22 mouse cellular contexts compared by ENCODE assay signal in the genomic region with DNA sequence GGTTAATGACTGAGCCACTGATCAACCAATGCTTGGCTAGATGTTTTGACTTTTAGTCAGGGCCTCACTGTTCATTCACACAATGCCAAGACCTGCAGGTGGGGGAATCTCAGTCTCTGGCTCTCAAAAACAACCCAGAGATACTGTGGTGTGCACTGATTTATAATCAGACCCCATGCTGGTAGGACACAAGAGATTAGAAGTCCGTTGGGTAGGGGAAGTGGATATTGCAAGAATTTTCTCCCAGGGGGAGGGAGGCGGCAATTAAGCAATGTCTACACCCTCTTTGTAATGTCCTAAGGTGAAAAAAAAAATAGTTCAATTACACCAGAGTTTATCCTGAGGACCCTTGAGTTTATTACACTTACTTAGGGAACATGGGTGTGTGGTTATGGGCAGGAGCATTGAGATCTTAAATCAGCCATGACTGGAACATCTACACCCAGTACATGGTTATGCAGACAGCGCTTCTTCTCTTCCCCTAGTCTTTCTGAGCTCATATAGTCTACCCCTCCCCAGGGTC.
DNase-seq lines count a peak whose midpoint lies in the region; ATAC-seq and TF ChIP-seq lines count a peak whose summit lies in the region.
"Had no signal": no experiment of that assay in that cellular context is flagged by ENCODE, and none has a peak within 500 bp of the region (broad histone marks: within the 10 kb centered on the region; RNA-seq: fewer than 3 reads in every experiment).

No protein-coding gene starts in this region.

- peak in 1 of 2 experiments; percentile 16; a peak in 1 of 4 replicates for TF ChIP-seq EP300 in MEL (IDR thresholded peaks at IDR 0.05; ENCODE audit: low read depth in 1 of 2, low read length in 2 of 2)

- no peak for TF ChIP-seq CTCF in kidney, postnatal 0 days (IDR thresholded peaks at IDR 0.05; ENCODE audit: low read depth)
- no peak for TF ChIP-seq CTCF in MEL (IDR thresholded peaks at IDR 0.05 in 2 of 3, conservative IDR thresholded peaks at IDR 0.05 in 1 of 3; ENCODE audit: control insufficient read depth in 1 of 3, insufficient read depth in 1 of 3, low read depth in 2 of 3, low read length in 3 of 3, poor library complexity in 1 of 3, severe bottlenecking in 1 of 3)

- H3K27ac ChIP-seq in intestine, embryonic 15.5 days = peak overlapping the region; percentile 67
- H3K27ac ChIP-seq in intestine, embryonic 16.5 days (ENCODE audit: low read length) = no peak overlapping the region
- H3K27ac ChIP-seq in kidney, postnatal 0 days = peak overlapping the region; percentile 15; the same call in 1 of the 2 replicates
- no peak overlapping the region for H3K27ac ChIP-seq in MEL (ENCODE audit: control insufficient read depth, low read depth, low read length)
- no peak overlapping the region for H3K27ac ChIP-seq in hindbrain, embryonic 13.5 days
- H3K27ac ChIP-seq: embryonic facial prominence, embryonic 13.5 days; forebrain, embryonic 12.5 days; heart, embryonic 13.5 days; hindbrain, embryonic 12.5 days had no signal

- DNase-seq in kidney, postnatal 0 days (ENCODE audit: low spot score) = no peak
- no peak for DNase-seq in kidney, adult 8-10 months
- no peak for DNase-seq in MEL (ENCODE audit: low read depth, low spot score)
- DNase-seq in right cerebral cortex, postnatal 25 days = no peak
- DNase-seq: adrenal gland, postnatal 14 days; cerebellum, adult 11-12 months; cerebellum, adult 9-10 months; cerebellum, postnatal 25 days; forebrain, postnatal 0 days; gastrocnemius, postnatal 25 days; heart, adult 11 months; heart, postnatal 4 days had no signal

- TF ChIP-seq RAD21 in MEL (IDR thresholded peaks at IDR 0.05; ENCODE audit: low read depth, low read length) = no peak

- H3K9me3 ChIP-seq in intestine, embryonic 15.5 days = no peaks in the 10 kb centered on the region
- H3K9me3 ChIP-seq in intestine, embryonic 16.5 days (ENCODE audit: control insufficient read depth, low read length) = 0 out of 2 replicates have a peak, but pooled peaks cover 4% of the 10 kb centered on the region
- H3K9me3 ChIP-seq in kidney, postnatal 0 days (replicated peaks; ENCODE audit: low read length) = no peaks in the 10 kb centered on the region
- H3K9me3 ChIP-seq in MEL (replicated peaks; ENCODE audit: insufficient read depth, low read length) = no peaks in the 10 kb centered on the region
- H3K9me3 ChIP-seq in hindbrain, embryonic 13.5 days = no peaks in the 10 kb centered on the region
- H3K9me3 ChIP-seq: embryonic facial prominence, embryonic 13.5 days; forebrain, embryonic 12.5 days; heart, embryonic 13.5 days; hindbrain, embryonic 12.5 days had no signal

- no peaks in the 10 kb centered on the region; the same call in 1 of the 2 replicates for H3K79me2 ChIP-seq in MEL (ENCODE audit: control insufficient read depth, insufficient read depth, low read length, poor library complexity)

- 0 out of 2 replicates have a peak, but pooled peaks cover 8% of the 10 kb centered on the region for H3K4me1 ChIP-seq in intestine, embryonic 15.5 days (replicated peaks)
- peaks cover 8% of the 10 kb centered on the region for H3K4me1 ChIP-seq in intestine, embryonic 16.5 days (ENCODE audit: control insufficient read depth, insufficient read depth, low read length)
- 0 out of 2 replicates have a peak, but pooled peaks cover 2% of the 10 kb centered on the region for H3K4me1 ChIP-seq in kidney, postnatal 0 days (replicated peaks; ENCODE audit: insufficient read depth, low read length)
- H3K4me1 ChIP-seq in MEL (ENCODE audit: control insufficient read depth in 1 of 2, insufficient read depth in 2 of 2, low read length in 2 of 2) = no peaks in the 10 kb centered on the region
- H3K4me1 ChIP-seq in hindbrain, embryonic 13.5 days (replicated peaks) = peaks cover 24% of the 10 kb centered on the region

- H3K4me2 ChIP-seq in intestine, embryonic 15.5 days (replicated peaks) = no peak overlapping the region
- H3K4me2 ChIP-seq in intestine, embryonic 16.5 days (ENCODE audit: low read depth, low read length) = no peak overlapping the region
- H3K4me2 ChIP-seq in kidney, postnatal 0 days (ENCODE audit: low read length) = no peak overlapping the region
- H3K4me2 ChIP-seq in hindbrain, embryonic 13.5 days = no peak overlapping the region
- H3K4me2 ChIP-seq: embryonic facial prominence, embryonic 13.5 days; forebrain, embryonic 12.5 days; heart, embryonic 13.5 days; hindbrain, embryonic 12.5 days had no signal

- 70% methylated on average over 3 of the region's 3 CpGs for WGBS in intestine, embryonic 15.5 days
- WGBS in intestine, embryonic 16.5 days = 73% methylated on average over 3 of the region's 3 CpGs
- WGBS in kidney, postnatal 0 days = 73% methylated on average over 3 of the region's 3 CpGs
- 63% methylated on average over 3 of the region's 3 CpGs for WGBS in hindbrain, embryonic 13.5 days

- H3K36me3 ChIP-seq in intestine, embryonic 15.5 days = no peaks in the 10 kb centered on the region
- no peaks in the 10 kb centered on the region for H3K36me3 ChIP-seq in intestine, embryonic 16.5 days (ENCODE audit: control insufficient read depth, insufficient read depth, low read length)
- H3K36me3 ChIP-seq in kidney, postnatal 0 days (ENCODE audit: insufficient read depth, low read length) = no peaks in the 10 kb centered on the region
- H3K36me3 ChIP-seq in MEL (ENCODE audit: control insufficient read depth in 1 of 2, insufficient read depth in 2 of 2, low read length in 2 of 2) = peaks cover 0 to 3% of the 10 kb centered on the region in 2 experiments; a peak in 1 of 4 replicates
- H3K36me3 ChIP-seq in hindbrain, embryonic 13.5 days = no peaks in the 10 kb centered on the region
- H3K36me3 ChIP-seq: embryonic facial prominence, embryonic 13.5 days; forebrain, embryonic 12.5 days; heart, embryonic 13.5 days; hindbrain, embryonic 12.5 days had no signal

- H3K4me3 ChIP-seq in intestine, embryonic 15.5 days (replicated peaks) = no peak overlapping the region
- no peak overlapping the region for H3K4me3 ChIP-seq in intestine, embryonic 16.5 days (ENCODE audit: low read length)
- no peak overlapping the region for H3K4me3 ChIP-seq in kidney, postnatal 0 days (replicated peaks; ENCODE audit: low read depth, low read length)
- no peak overlapping the region for H3K4me3 ChIP-seq in MEL (ENCODE audit: control insufficient read depth in 1 of 2, insufficient read depth in 1 of 2, low read depth in 2 of 2, low read length in 2 of 2)
- no peak overlapping the region for H3K4me3 ChIP-seq in hindbrain, embryonic 13.5 days
- H3K4me3 ChIP-seq: embryonic facial prominence, embryonic 13.5 days; forebrain, embryonic 12.5 days; heart, embryonic 13.5 days; hindbrain, embryonic 12.5 days had no signal

- TF ChIP-seq POLR2A in MEL (IDR thresholded peaks at IDR 0.05; ENCODE audit: control insufficient read depth in 1 of 2, insufficient read depth in 1 of 2, low read depth in 1 of 2, low read length in 2 of 2, poor library complexity in 1 of 2) = no peak

- ATAC-seq in intestine, embryonic 15.5 days = no peak
- ATAC-seq in intestine, embryonic 16.5 days = no peak
- ATAC-seq in kidney, postnatal 0 days (replicated peaks; ENCODE audit: low FRiP score, low read depth) = no peak
- 0 out of 2 replicates have a peak, but pooled peaks have one; percentile 17 for ATAC-seq in megakaryocyte, adult 5-6 weeks (ENCODE audit: poor library complexity, severe bottlenecking)
- ATAC-seq in hindbrain, embryonic 13.5 days (ENCODE audit: low FRiP score) = no peak
- ATAC-seq: activated CD4-positive, CD25-positive, alpha-beta regulatory T cell, adult 4 months; forebrain, postnatal 0 days; Patski had no signal

- H3K9ac ChIP-seq in intestine, embryonic 15.5 days = no peak overlapping the region
- no peak overlapping the region for H3K9ac ChIP-seq in intestine, embryonic 16.5 days (ENCODE audit: low read depth, low read length)
- H3K9ac ChIP-seq in kidney, postnatal 0 days (ENCODE audit: low read depth, low read length) = no peak overlapping the region
- H3K9ac ChIP-seq in MEL (ENCODE audit: control insufficient read depth, low read depth, low read length, poor library complexity, severe bottlenecking) = no peak overlapping the region
- no peak overlapping the region for H3K9ac ChIP-seq in hindbrain, embryonic 13.5 days
- H3K9ac ChIP-seq: embryonic facial prominence, embryonic 13.5 days; forebrain, embryonic 12.5 days; forebrain, postnatal 0 days; heart, embryonic 13.5 days; hindbrain, embryonic 12.5 days had no signal

- H3K27me3 ChIP-seq in intestine, embryonic 15.5 days (replicated peaks) = no peaks in the 10 kb centered on the region
- no peaks in the 10 kb centered on the region for H3K27me3 ChIP-seq in intestine, embryonic 16.5 days (replicated peaks; ENCODE audit: control insufficient read depth, insufficient read depth, low read length)
- no peaks in the 10 kb centered on the region for H3K27me3 ChIP-seq in kidney, postnatal 0 days (ENCODE audit: insufficient read depth, low read length)
- peaks cover 7% of the 10 kb centered on the region in 2 experiments for H3K27me3 ChIP-seq in MEL (ENCODE audit: control insufficient read depth in 1 of 2, insufficient read depth in 2 of 2, low read length in 2 of 2)
- H3K27me3 ChIP-seq in hindbrain, embryonic 13.5 days = peaks cover 3% of the 10 kb centered on the region; the same call in 1 of the 2 replicates
- H3K27me3 ChIP-seq: Patski had no signal

TF ChIP-seq in MEL, 35 proteins besides CTCF, POLR2A, EP300 and RAD21:
- peak; percentile 83 for TF ChIP-seq RCOR1 (IDR thresholded peaks at IDR 0.05; ENCODE audit: low read depth, low read length)
- no peak for TF ChIP-seq MAFK (IDR thresholded peaks at IDR 0.05; ENCODE audit: borderline replicate concordance, low read depth, low read length)
TF ChIP-seq in MEL: peak in this region for 1.

Comparison
In these comparisons a context has a peak if more than half of its experiments do, and no peak if none do; other contexts are left out.
1. H3K27ac ChIP-seq: peak in intestine, embryonic 15.5 days (single experiment) and kidney, postnatal 0 days (single experiment); none in intestine, embryonic 16.5 days (single experiment), MEL (single experiment) and hindbrain, embryonic 13.5 days (single experiment).